Mouse (Mus musculus) liver, embryonic 14.5 days (tissue): ENCODE results near the gene Bpifb2.

Experiments used
- CTCF ChIP-seq: IDR thresholded peaks from 2 replicates; pipeline ENCODE4 v1.5.1; 2016; ENCODE audit warnings: antibody characterized with exemption, low read depth, control low read depth
- EP300 ChIP-seq: IDR thresholded peaks from 2 replicates; pipeline ENCODE4 v1.6.1; 2016; ENCODE audit warnings: antibody characterized with exemption, low read depth

DNA sequence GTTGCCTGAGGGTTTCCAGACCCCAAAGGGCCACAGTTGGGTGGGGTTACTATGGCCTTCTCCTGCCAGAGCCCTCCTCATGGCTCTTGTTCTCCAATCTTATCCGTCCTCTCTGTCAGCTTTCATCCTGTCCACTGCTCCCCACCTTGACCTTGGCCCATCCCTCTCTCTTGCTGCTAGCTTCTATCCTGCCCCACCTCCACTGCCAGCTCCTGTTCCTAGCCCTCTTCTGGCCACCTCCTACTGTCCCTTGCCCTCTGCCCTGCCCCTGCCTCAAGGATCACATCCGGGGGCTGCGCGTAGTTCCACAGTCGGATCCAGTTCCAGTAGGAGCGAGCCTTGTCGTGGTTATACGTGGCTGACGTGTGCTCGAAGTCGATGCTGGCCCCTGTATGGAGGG, 14.5 kb upstream of the Bpifb2 start:
- TF ChIP-seq CTCF = no peak
- TF ChIP-seq EP300 = no peak
